Mouse (Mus musculus) cortical plate, adult 2 months (tissue): ENCODE data around the gene Degs2.

Experiments
- CTCF ChIP-seq: fragments of 200-500 bp; IDR thresholded peaks from 2 replicates; pipeline ENCODE4 v1.5.1; 2011; ENCODE audit warnings: mild to moderate bottlenecking, control low read depth, low read length; ENCODE audit not compliant: insufficient read depth; ENCODE audit errors: extremely low read depth
- POLR2A ChIP-seq: fragments of 200-500 bp; IDR thresholded peaks from 2 replicates; pipeline ENCODE4 v1.6.1; 2011; ENCODE audit warnings: mild to moderate bottlenecking, low read length, control low read depth; ENCODE audit not compliant: insufficient read depth; ENCODE audit errors: extremely low read depth

GRCm38 (mm10) chr12:108672908-108673307 lies 29.2 kb downstream of the Degs2 start:
- TF ChIP-seq CTCF (no peak), POLR2A (no peak)
